Mouse (Mus musculus) intestine, embryonic 16.5 days (tissue): Measurements from ENCODE around the gene Rnf186. TPM values are rescaled to one million over a fixed set of nuclear protein-coding genes. Genes with fewer than 3 reads are reported as not detected.
A peak's percentile ranks its signal among the peaks of the same experiment; 100 is the strongest.

Experiments used
- ATAC-seq: fragments of 200-750 bp; cut with Nextera tagmentation; 2 replicates; pipeline ENCODE4 v1.8.0; 2017; ENCODE audit warnings: moderate TSS enrichment, moderate library complexity
- H3K27ac ChIP-seq: fragments of 300-500 bp; sonication (generic); 2 replicates; pipeline ENCODE4 v1.5.1; 2014; ENCODE audit warnings: mild to moderate bottlenecking, low read length
- H3K27me3 ChIP-seq: fragments of 300-500 bp; sonication (generic); replicated peaks from 2 replicates; pipeline ENCODE4 v1.6.1; 2014; ENCODE audit warnings: low read length, control low read depth, mixed read lengths; ENCODE audit not compliant: control insufficient read depth, insufficient read depth
- H3K36me3 ChIP-seq: fragments of 300-500 bp; sonication (generic); 2 replicates; pipeline ENCODE4 v1.6.1; 2014; ENCODE audit warnings: low read length, control low read depth; ENCODE audit not compliant: control insufficient read depth, insufficient read depth
- H3K4me1 ChIP-seq: fragments of 300-500 bp; sonication (generic); 2 replicates; pipeline ENCODE4 v1.6.1; 2014; ENCODE audit warnings: low read length, control low read depth, mixed read lengths; ENCODE audit not compliant: control insufficient read depth, insufficient read depth
- H3K4me2 ChIP-seq: fragments of 300-500 bp; sonication (generic); 2 replicates; pipeline ENCODE4 v1.6.1; 2014; ENCODE audit warnings: low read depth, low read length, control low read depth
- H3K4me3 ChIP-seq: fragments of 300-500 bp; sonication (generic); 2 replicates; pipeline ENCODE4 v1.5.1; 2014; ENCODE audit warnings: mild to moderate bottlenecking, low read length
- H3K9ac ChIP-seq: fragments of 300-500 bp; sonication (generic); 2 replicates; pipeline ENCODE4 v1.6.1; 2014; ENCODE audit warnings: low read depth, low read length
- H3K9me3 ChIP-seq: fragments of 300-500 bp; sonication (generic); 2 replicates; pipeline ENCODE4 v1.6.1; 2016; ENCODE audit warnings: low read length, control low read depth; ENCODE audit not compliant: control insufficient read depth
- WGBS: fragments of 180-500 bp; shearing (Covaris S2); extraction: QIAGEN DNeasy Blood & Tissue Kit; methylation state at CpG from one replicate; pipeline ENCODE4 v1.1.7; 2014; 5-methylcytosine and 5-hydroxymethylcytosine counted together
- polyA plus RNA-seq: library from polyadenylated mRNA; unstranded; fragments of >200 nt; fragmentation: Nextera tagmentation; extraction: Ambion mirVana; gene quantifications from 2 replicates; pipeline ENCODE4 v1.2.1, GENCODE M21; 2015

The Rnf186 gene
- polyA plus RNA-seq, 1 experiment from 2014 or later = 106 TPM

DNA sequence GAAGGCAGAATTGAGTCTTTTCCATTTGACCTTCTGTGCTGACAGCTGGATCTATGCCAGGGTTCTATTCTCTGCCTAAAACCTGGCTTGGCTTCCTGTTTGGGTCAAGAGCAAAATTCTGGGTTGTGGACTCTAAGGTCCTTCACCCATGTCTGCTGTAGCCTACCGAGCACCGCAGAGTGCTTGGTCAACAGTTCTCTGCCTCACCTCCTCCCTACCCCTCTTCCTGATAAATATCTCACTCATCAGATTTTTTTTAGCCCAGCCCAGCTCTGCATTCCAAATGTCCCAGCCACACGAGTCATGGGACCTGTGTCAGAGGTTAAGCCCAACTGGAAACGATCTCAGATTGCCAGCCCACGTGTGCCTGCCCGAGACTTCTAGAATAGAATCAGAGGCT lies 9.1 kb downstream of the Rnf186 start:
- H3K27me3 ChIP-seq = no peaks in the 10 kb centered on the region
- 60% methylated on average over 6 of the region's 6 CpGs for WGBS
- no peak overlapping the region for H3K27ac ChIP-seq
- H3K4me1 ChIP-seq = peaks cover 8% of the 10 kb centered on the region; the same call in 1 of the 2 replicates
- ATAC-seq = no peak
- H3K9ac ChIP-seq = no peak overlapping the region
- H3K36me3 ChIP-seq = no peaks in the 10 kb centered on the region
- H3K4me2 ChIP-seq = no peak overlapping the region
- H3K4me3 ChIP-seq = no peak overlapping the region
- no peaks in the 10 kb centered on the region for H3K9me3 ChIP-seq

DNA sequence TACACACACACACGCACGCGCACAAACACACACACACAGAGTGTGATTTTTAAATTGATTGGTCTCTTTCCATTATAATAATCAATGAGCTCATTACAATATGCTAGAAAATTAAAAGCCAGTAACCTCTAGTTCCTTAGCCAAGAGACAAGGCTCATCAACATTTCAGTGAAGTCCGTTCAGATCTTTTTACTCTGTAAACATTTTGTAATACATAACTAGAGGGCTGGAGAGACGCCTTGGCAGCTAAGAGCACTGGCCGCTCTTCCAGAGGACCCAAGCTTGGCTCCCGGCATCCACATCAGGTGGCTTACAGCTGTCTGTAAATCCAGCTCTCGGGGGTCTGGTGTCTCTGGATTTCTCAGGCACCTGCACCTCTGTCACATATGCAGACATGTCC lies 13.1 kb downstream of the Rnf186 start:
- 77% methylated on average over 8 of the region's 8 CpGs for WGBS
- no peak for ATAC-seq
- H3K4me1 ChIP-seq = 0 out of 2 replicates have a peak, but pooled peaks cover 3% of the 10 kb centered on the region
- H3K9me3 ChIP-seq = no peaks in the 10 kb centered on the region
- no peak overlapping the region for H3K4me2 ChIP-seq
- H3K27me3 ChIP-seq = no peaks in the 10 kb centered on the region
- no peak overlapping the region for H3K9ac ChIP-seq
- no peak overlapping the region for H3K27ac ChIP-seq
- no peaks in the 10 kb centered on the region for H3K36me3 ChIP-seq
- H3K4me3 ChIP-seq = no peak overlapping the region

DNA sequence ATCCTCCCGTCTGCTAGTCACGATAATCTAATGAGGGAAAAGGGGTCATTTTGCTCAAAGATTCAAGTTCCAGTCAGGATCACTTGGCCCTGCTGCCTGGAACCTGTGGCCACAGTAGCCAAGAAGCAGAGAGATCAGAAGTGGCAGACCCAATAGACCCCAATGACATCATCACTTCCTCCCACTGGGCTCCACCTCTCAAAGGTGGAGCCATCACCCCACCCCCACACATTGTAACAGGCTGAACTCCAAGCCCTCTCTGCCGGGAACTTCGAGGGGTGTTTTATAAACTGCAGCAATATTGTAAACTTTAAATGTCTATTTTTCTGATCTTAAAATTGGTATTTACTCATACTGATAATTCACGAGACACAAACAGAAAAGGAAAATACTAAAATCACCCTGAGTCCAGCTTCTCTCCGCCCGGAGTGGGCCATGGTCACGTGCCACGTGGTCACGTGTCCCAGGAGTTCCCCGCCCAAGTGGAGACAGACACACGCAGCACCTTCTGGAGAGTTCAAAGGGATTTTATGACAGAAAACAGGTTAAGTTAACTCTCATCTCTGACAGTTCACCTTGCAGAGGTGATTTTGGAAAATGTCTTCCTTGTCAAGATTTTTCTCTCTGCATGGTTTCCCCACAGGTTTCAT lies 14.0 kb downstream of the Rnf186 start:
- WGBS = 31% methylated on average over 12 of the region's 12 CpGs
- peak; percentile 44; the same call in 1 of the 2 replicates for ATAC-seq
- no peak overlapping the region for H3K4me2 ChIP-seq
- no peaks in the 10 kb centered on the region for H3K27me3 ChIP-seq
- no peak overlapping the region for H3K4me3 ChIP-seq
- H3K9ac ChIP-seq = no peak overlapping the region
- H3K4me1 ChIP-seq = 0 out of 2 replicates have a peak, but pooled peaks cover 3% of the 10 kb centered on the region
- H3K27ac ChIP-seq = no peak overlapping the region
- H3K9me3 ChIP-seq = no peaks in the 10 kb centered on the region
- H3K36me3 ChIP-seq = no peaks in the 10 kb centered on the region

DNA sequence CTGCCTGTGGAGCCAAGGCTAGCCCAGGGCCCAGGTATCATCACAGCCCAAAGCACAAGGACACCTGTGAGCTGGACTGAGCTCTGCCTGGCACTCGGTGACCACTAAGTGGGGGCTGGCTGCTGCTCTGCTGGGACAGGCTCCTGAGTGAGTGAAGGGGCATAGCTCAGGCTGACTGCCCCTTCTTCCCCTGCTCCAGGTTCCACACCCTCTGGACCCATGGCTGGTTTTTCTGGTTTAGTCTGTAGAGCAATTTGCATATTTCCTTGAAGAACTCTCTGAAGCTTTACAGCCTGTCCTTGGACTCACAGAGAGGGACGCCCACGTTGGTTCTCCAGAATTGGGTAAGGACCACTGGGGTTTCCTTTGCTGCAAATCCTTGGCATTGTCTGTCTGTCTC lies 16.5 kb downstream of the Rnf186 start:
- no peak overlapping the region for H3K4me3 ChIP-seq
- peaks cover 8% of the 10 kb centered on the region; the same call in 1 of the 2 replicates for H3K4me1 ChIP-seq
- H3K9ac ChIP-seq = peak overlapping the region; percentile 39; the same call in 1 of the 2 replicates
- H3K4me2 ChIP-seq = no peak overlapping the region
- 56% methylated on average over 3 of the region's 3 CpGs for WGBS
- no peaks in the 10 kb centered on the region for H3K27me3 ChIP-seq
- H3K36me3 ChIP-seq = no peaks in the 10 kb centered on the region
- ATAC-seq = peak; percentile 76
- peak overlapping the region; percentile 61; the same call in 1 of the 2 replicates for H3K27ac ChIP-seq
- no peaks in the 10 kb centered on the region for H3K9me3 ChIP-seq

DNA sequence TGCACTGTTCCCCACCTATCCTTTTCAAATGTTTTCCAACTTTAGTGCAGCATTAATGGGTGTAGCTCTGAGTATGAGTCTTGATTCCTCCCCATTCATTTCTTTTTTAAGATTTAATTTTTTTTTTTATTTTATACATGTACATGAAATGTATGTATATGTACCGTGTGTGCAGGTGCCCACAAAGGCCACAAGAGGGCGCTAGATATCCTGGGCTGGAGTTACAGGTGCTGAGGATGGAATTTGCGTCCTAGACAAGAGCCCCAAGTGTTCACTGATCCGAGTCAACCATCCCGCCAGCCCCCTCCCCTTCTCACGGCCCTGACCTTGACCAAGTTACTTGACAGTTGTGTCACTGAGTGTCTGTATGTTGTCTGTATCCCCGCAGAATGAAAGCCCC lies 17.8 kb downstream of the Rnf186 start:
- 80% methylated on average over 7 of the region's 7 CpGs for WGBS
- no peaks in the 10 kb centered on the region for H3K27me3 ChIP-seq
- H3K4me3 ChIP-seq = no peak overlapping the region
- H3K9ac ChIP-seq = no peak overlapping the region
- ATAC-seq = no peak
- no peak overlapping the region for H3K27ac ChIP-seq
- peaks cover 8% of the 10 kb centered on the region; the same call in 1 of the 2 replicates for H3K4me1 ChIP-seq
- H3K36me3 ChIP-seq = no peaks in the 10 kb centered on the region
- H3K4me2 ChIP-seq = no peak overlapping the region
- H3K9me3 ChIP-seq = no peaks in the 10 kb centered on the region

DNA sequence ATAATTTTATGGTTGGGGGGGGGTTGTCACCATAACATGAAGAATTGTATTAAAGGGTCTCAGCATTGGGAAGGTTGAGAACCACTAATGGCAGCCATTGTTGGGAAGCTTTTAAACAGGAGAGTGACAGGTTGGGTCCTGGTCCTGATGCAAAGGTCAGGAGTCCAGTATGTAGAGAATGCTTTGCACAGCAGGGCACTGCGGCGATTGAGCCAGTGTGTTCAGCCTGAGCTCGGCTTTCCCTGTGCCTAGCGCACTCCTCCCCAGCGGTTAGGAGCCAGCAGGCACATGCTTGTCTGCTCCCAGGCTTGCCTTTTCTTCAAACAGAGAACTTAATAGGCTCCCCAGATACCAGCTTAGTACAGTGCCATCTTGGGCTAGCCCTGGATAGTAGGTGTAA lies 19.4 kb downstream of the Rnf186 start:
- H3K4me1 ChIP-seq = peaks cover 8% of the 10 kb centered on the region; the same call in 1 of the 2 replicates
- H3K27me3 ChIP-seq = no peaks in the 10 kb centered on the region
- H3K4me2 ChIP-seq = no peak overlapping the region
- no peak overlapping the region for H3K9ac ChIP-seq
- 0 out of 2 replicates have a peak overlapping the region, but pooled peaks have one; percentile 23 for H3K27ac ChIP-seq
- H3K4me3 ChIP-seq = no peak overlapping the region
- WGBS = 60% methylated on average over 5 of the region's 5 CpGs
- H3K9me3 ChIP-seq = no peaks in the 10 kb centered on the region
- no peaks in the 10 kb centered on the region for H3K36me3 ChIP-seq
- peak; percentile 72 for ATAC-seq

DNA sequence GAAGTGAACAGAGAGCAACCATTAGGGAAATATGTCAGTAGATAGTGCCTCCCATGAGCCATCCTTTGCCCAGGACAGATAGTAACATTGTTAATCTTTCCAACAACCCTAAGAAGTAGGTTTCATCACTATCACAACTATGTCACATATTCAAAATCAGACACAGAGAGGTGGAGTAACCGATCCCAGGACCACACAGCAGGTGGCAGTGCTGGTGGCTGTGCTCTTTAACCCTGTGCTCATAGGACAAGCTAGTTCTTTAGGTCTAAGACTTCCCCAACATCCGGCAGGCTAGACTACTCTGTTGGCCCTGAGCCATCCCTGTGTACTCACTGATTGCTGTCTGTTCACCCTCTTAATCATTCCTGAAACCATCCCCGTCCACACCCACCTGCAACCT lies 27.5 kb downstream of the Rnf186 start:
- ATAC-seq = 0 out of 2 replicates have a peak, but pooled peaks have one; percentile 35
- H3K4me3 ChIP-seq = no peak overlapping the region
- no peak overlapping the region for H3K4me2 ChIP-seq
- H3K36me3 ChIP-seq = 0 out of 2 replicates have a peak, but pooled peaks cover 2% of the 10 kb centered on the region
- WGBS = 68% methylated on average over 3 of the region's 3 CpGs
- no peaks in the 10 kb centered on the region for H3K27me3 ChIP-seq
- H3K4me1 ChIP-seq = peaks cover 4% of the 10 kb centered on the region; the same call in 1 of the 2 replicates
- H3K9ac ChIP-seq = no peak overlapping the region
- H3K27ac ChIP-seq = no peak overlapping the region
- H3K9me3 ChIP-seq = 0 out of 2 replicates have a peak, but pooled peaks cover 2% of the 10 kb centered on the region

DNA sequence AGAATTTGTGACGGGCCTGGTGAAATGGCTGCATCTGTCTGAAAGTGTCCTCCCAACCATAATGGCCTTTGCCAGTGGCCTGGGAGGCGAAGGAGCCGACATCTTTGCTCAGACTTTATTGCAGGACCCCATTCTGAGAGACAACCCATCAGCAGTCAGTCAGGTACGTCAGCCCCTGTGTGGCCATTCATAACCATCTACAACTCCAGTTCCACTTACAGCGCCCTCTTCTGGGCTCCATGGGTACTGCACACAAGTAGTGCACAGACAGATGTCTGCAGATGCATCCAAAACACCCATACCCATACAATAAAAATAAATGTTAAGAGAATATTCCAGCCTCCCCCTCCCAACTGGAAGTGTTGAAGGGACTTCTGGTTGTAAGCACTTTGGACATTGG lies 29.5 kb downstream of the Rnf186 start:
- Histone ChIP-seq H3K4me2 (no peak overlapping the region), H3K4me3 (no peak overlapping the region), H3K27ac (no peak overlapping the region), H3K36me3 (0 out of 2 replicates have a peak, but pooled peaks cover 2% of the 10 kb centered on the region), H3K9me3 (0 out of 2 replicates have a peak, but pooled peaks cover 2% of the 10 kb centered on the region), H3K27me3 (no peaks in the 10 kb centered on the region), H3K9ac (no peak overlapping the region), H3K4me1 (peaks cover 11% of the 10 kb centered on the region)
- WGBS = 80% methylated on average over 5 of the region's 5 CpGs
- ATAC-seq = no peak

DNA sequence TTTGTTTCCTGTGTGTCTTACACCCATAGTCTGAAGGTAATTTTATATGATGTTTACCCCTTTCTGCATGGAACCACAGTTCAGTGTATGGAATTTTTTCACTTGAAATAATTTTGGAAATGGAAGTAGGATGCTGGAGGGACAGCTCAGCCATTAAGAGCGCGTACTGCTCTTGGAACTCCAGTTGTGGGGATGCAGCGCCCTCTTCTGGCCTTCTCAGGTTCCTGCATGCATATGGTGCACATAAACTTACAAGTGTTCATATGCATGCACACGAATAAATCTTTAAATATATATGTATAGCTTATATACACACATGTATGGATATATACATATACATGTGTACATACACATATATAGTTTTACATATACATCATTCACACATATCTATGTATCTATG lies 30.2 kb downstream of the Rnf186 start:
- Histone ChIP-seq H3K4me1 (peaks cover 12% of the 10 kb centered on the region), H3K36me3 (0 out of 2 replicates have a peak, but pooled peaks cover 2% of the 10 kb centered on the region), H3K4me2 (no peak overlapping the region), H3K9me3 (0 out of 2 replicates have a peak, but pooled peaks cover 2% of the 10 kb centered on the region), H3K27me3 (no peaks in the 10 kb centered on the region), H3K4me3 (no peak overlapping the region), H3K27ac (no peak overlapping the region), H3K9ac (no peak overlapping the region)
- WGBS = 90% methylated on average over 4 of the region's 4 CpGs
- no peak for ATAC-seq
